Mouse (Mus musculus): Measurements from ENCODE around the gene Olfr592. TPM values are rescaled to one million over a fixed set of nuclear protein-coding genes. Genes with fewer than 3 reads are reported as not detected.
"Not testable (repeated sequence)": the region's sequence is repeated elsewhere in the genome, so short reads cannot be mapped to it uniquely, and the experiment has no call there.

Gene Olfr592
- not detected for total RNA-seq (2021)
- long read RNA-seq, experiment 1: 0 reads
- long read RNA-seq, experiment 2: 0 reads

- not testable (repeated sequence) for DNase-seq (ENCODE audit: low spot score in 2 of 2)
Measured at GRCm38 (mm10) chr7:103184503-103184902, at the start of gene Olfr592. TSS of gene Olfr592 (plus strand) at chr7:103184803.

DNA sequence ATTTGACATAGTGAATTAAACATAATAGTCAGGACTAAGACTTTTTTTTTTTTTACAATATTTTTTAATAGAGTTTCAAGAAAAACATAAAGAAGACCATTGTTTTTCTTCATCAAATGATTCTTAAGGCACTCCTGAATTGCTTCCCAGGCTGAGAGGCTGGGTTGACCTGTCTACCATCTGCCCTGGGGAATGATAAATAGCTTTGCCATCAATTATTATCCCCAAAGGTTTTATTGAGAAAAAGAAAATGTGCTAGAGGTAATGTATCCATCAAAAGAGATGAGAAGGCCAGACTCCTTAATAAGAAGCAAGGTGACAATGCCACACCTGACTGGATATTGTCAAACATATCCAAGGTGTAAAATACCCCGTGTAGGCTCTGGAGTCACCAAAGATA is 44.0 kb upstream of the Olfr592 start, which contains the start of gene Olfr588-ps1:
Olfr588-ps1 (plus strand) TSS at position 301 of the 400 bp plus-strand sequence.
- no peak for DNase-seq (ENCODE audit: low spot score in 2 of 2)

DNA sequence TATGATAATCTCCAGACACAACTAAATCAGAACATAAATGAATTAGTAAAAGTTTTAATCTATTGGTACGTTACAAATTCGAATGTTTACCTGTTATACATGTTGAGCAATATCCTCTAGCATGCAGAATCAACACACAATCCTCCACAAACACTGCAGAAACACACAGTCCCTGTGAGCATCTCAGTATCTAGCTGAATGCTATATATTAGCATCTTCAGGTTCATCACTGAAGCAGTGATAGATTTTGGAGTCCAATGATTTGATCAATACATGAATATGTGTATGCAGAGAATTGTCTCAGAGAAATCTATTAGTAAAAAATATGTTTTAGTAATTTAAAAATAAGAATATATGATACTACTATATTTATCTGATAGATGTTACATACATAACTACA is 28.3 kb upstream of the Olfr592 start, which contains the start of gene Olfr589:
Olfr589 (minus strand) TSS at position 101 of the 400 bp plus-strand sequence.
- no peak for DNase-seq (ENCODE audit: low spot score in 2 of 2)

GRCm38 (mm10) chr7:103169697-103170096 is 14.9 kb upstream of the Olfr592 start:
- no peak for DNase-seq (ENCODE audit: low spot score in 2 of 2)

GRCm38 (mm10) chr7:103178240-103178639 is 6.4 kb upstream of the Olfr592 start, which contains the start of gene Olfr591:
TSS of gene Olfr591 (minus strand) at chr7:103178340.
- DNase-seq (ENCODE audit: low spot score in 2 of 2): no peak

DNA sequence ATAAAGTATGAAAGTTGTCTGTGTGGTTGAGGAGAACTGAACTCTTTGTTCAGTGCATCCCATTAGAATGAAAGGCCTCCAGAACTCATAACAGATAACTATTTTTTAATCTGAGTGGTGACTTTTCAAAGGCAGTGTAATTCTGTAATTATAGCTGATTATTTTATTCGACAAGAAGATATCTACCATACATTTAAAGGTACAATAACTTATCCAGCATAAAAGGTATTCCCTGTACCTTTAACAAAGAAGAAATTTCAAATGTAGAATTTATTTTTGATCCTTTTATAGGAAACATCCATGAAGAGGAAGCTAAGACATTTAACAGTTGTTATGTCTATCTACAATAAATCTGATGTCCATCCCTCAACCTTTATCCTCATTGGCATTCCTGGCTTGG is 27.0 kb downstream of the Olfr592 start, which contains the start of gene Olfr593:
Olfr593 (plus strand) TSS at position 301 of the 400 bp plus-strand sequence.
- DNase-seq (ENCODE audit: low spot score in 2 of 2): no peak

GRCm38 (mm10) chr7:103212050-103212449 is 27.4 kb downstream of the Olfr592 start:
- DNase-seq (ENCODE audit: low spot score in 2 of 2): not testable (repeated sequence)

DNA sequence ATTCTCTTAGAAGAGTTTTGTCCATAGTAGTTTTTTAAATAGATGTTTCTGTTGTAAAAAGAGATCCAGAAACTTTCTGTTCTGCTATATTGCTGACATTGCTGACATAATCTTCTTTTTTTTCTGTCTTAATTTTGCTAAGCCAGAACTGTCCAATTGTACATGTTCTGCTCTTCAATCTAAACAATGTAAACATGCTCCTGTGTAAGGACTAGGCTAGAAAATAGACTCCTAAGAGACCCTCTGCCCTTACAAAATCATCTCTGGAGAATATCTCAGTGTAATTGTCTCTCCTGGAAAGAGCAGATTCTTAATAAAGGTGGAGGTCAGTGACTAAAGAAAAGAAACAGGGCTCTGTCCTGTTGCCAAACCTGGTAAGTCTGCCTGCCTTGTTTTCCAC is 32.1 kb downstream of the Olfr592 start, which contains the start of gene Olfr594:
Olfr594 (plus strand) TSS at position 301 of the 400 bp plus-strand sequence.
- no peak for DNase-seq (ENCODE audit: low spot score in 2 of 2)

Other genes starting within 250 kb of the Olfr592 start
- not detected for gene Olfr573-ps1, start 242.2 kb upstream of the Olfr592 start, total RNA-seq (2021)
- gene Olfr574, start 236.3 kb upstream of the Olfr592 start, total RNA-seq (2021): not detected
- gene Olfr575, start 226.0 kb upstream of the Olfr592 start, total RNA-seq (2021): not detected
- not detected for gene Olfr576, start 222.1 kb upstream of the Olfr592 start, total RNA-seq (2021)
- gene Olfr577, start 208.9 kb upstream of the Olfr592 start, total RNA-seq (2021): not detected
- not detected for gene Olfr578, start 195.5 kb upstream of the Olfr592 start, total RNA-seq (2021)
- not detected for gene Olfr582, start 146.8 kb upstream of the Olfr592 start, total RNA-seq (2021)
- not detected for gene Olfr583, start 133.5 kb upstream of the Olfr592 start, total RNA-seq (2021)
- not detected for gene Olfr584, start 102.9 kb upstream of the Olfr592 start, total RNA-seq (2021)
- gene Olfr585, start 87.1 kb upstream of the Olfr592 start, total RNA-seq (2021): not detected
- not detected for gene Olfr586, start 59.2 kb upstream of the Olfr592 start, total RNA-seq (2021)
- gene Olfr588-ps1, start 43.9 kb upstream of the Olfr592 start, total RNA-seq (2021): not detected
- not detected for gene Olfr589, start 28.4 kb upstream of the Olfr592 start, total RNA-seq (2021)
- not detected for gene Olfr591, start 6.5 kb upstream of the Olfr592 start, total RNA-seq (2021)
- gene Olfr593, start 27.1 kb downstream of the Olfr592 start, total RNA-seq (2021): not detected
- gene Olfr594, start 32.2 kb downstream of the Olfr592 start, total RNA-seq (2021): not detected
- not detected for gene Usp17ld, start 67.7 kb downstream of the Olfr592 start, total RNA-seq (2021)
- not detected for gene Olfr596, start 120.8 kb downstream of the Olfr592 start, total RNA-seq (2021)
- not detected for gene Olfr597, start 131.5 kb downstream of the Olfr592 start, total RNA-seq (2021)
- gene Olfr598, start 138.8 kb downstream of the Olfr592 start, total RNA-seq (2021): not detected
- gene Olfr599, start 151.1 kb downstream of the Olfr592 start, total RNA-seq (2021): not detected
- gene Olfr600, start 164.9 kb downstream of the Olfr592 start, total RNA-seq (2021): not detected
- not detected for gene Olfr601, start 177.9 kb downstream of the Olfr592 start, total RNA-seq (2021)
- not detected for gene Olfr603, start 201.4 kb downstream of the Olfr592 start, total RNA-seq (2021)
- not detected for gene Usp17lc, start 230.3 kb downstream of the Olfr592 start, total RNA-seq (2021)

Measured in left cerebral cortex, adult 18-20 months (tissue).